Mouse (Mus musculus): Measurements from ENCODE around the gene Gm42791.

The Gm42791 gene

GRCm38 (mm10) chr5:148977698-148978457, 17.1 kb downstream of the Gm42791 start:
- DNase-seq = peak in 1 of 2 experiments; percentile 37

- peak; percentile 52 to 65 for DNase-seq
Measured at GRCm38 (mm10) chr5:148976876-148977275, 18.1 kb downstream of the Gm42791 start.

- no peak for DNase-seq
Measured at GRCm38 (mm10) chr5:148975035-148975434, 19.9 kb downstream of the Gm42791 start.

- no peak for DNase-seq
Measured at GRCm38 (mm10) chr5:148973019-148973668, 21.8 kb downstream of the Gm42791 start.

- no peak for DNase-seq
Measured at GRCm38 (mm10) chr5:148972167-148972566, 22.8 kb downstream of the Gm42791 start.

- DNase-seq = no peak
Measured at GRCm38 (mm10) chr5:148969648-148970047, 25.3 kb downstream of the Gm42791 start.

- DNase-seq = no peak
Measured at GRCm38 (mm10) chr5:148968958-148969576, 25.9 kb downstream of the Gm42791 start.

- no peak for DNase-seq
Measured at GRCm38 (mm10) chr5:148968179-148968578, 26.8 kb downstream of the Gm42791 start.

- no peak for DNase-seq
Measured at GRCm38 (mm10) chr5:148966395-148966794, 28.6 kb downstream of the Gm42791 start.

- DNase-seq = no peak
Measured at GRCm38 (mm10) chr5:148965691-148966333, 29.1 kb downstream of the Gm42791 start.

GRCm38 (mm10) chr5:148965089-148965591, 29.8 kb downstream of the Gm42791 start:
- DNase-seq = no peak

GRCm38 (mm10) chr5:148964251-148964650, 30.7 kb downstream of the Gm42791 start:
- DNase-seq = no peak

- no peak for DNase-seq
Measured at GRCm38 (mm10) chr5:148960211-148960610, 34.7 kb downstream of the Gm42791 start.

- DNase-seq = peak; percentile 68 to 74
Measured at GRCm38 (mm10) chr5:148959068-148959990, 35.6 kb downstream of the Gm42791 start.

- peak in 1 of 2 experiments; percentile 53 for DNase-seq
Measured at GRCm38 (mm10) chr5:148958355-148958754, 36.6 kb downstream of the Gm42791 start.

GRCm38 (mm10) chr5:148956898-148957535, 37.9 kb downstream of the Gm42791 start:
- no peak for DNase-seq

- DNase-seq = no peak
Measured at GRCm38 (mm10) chr5:148956091-148956490, 38.9 kb downstream of the Gm42791 start.

- no peak for DNase-seq
Measured at GRCm38 (mm10) chr5:148955575-148955974, 39.4 kb downstream of the Gm42791 start.

- no peak for DNase-seq
Measured at GRCm38 (mm10) chr5:148954314-148955060, 40.5 kb downstream of the Gm42791 start.

- DNase-seq = no peak
Measured at GRCm38 (mm10) chr5:148953098-148953497, 41.8 kb downstream of the Gm42791 start.

- DNase-seq = peak; percentile 33 to 66
Measured at GRCm38 (mm10) chr5:148952419-148952818, 42.5 kb downstream of the Gm42791 start.

All from spleen, adult 18-20 months (tissue).